Mouse (Mus musculus) hindbrain, embryonic 16.5 days (tissue): ENCODE measurements around the gene Krtap29-1. TPM values are rescaled to one million over a fixed set of nuclear protein-coding genes. Genes with fewer than 3 reads are reported as not detected.

Experiments used
- ATAC-seq: fragments of 200-750 bp; cut with Nextera tagmentation; 2 replicates; pipeline ENCODE4 v1.8.0; 2017; ENCODE audit warnings: moderate TSS enrichment, moderate library complexity
- H3K27ac ChIP-seq: fragments of 300-500 bp; sonication (generic); 2 replicates; pipeline ENCODE4 v1.5.1; 2014; ENCODE audit warnings: low read depth, mild to moderate bottlenecking, control low read depth, low read length, moderate library complexity
- H3K27me3 ChIP-seq: fragments of 300-500 bp; sonication (generic); replicated peaks from 2 replicates; pipeline ENCODE4 v1.6.1; 2014; ENCODE audit warnings: low read length; ENCODE audit not compliant: control insufficient read depth, insufficient read depth
- H3K36me3 ChIP-seq: fragments of 300-500 bp; sonication (generic); 2 replicates; pipeline ENCODE4 v1.6.1; 2014; ENCODE audit warnings: mild to moderate bottlenecking, low read length, moderate library complexity, mixed read lengths; ENCODE audit not compliant: control insufficient read depth, insufficient read depth
- H3K4me1 ChIP-seq: fragments of 300-500 bp; sonication (generic); 2 replicates; pipeline ENCODE4 v1.6.1; 2014; ENCODE audit warnings: low read depth, low read length; ENCODE audit not compliant: control insufficient read depth, insufficient read depth
- H3K4me2 ChIP-seq: fragments of 300-500 bp; sonication (generic); 2 replicates; pipeline ENCODE4 v1.6.1; 2014; ENCODE audit warnings: mild to moderate bottlenecking, low read length, control low read depth, moderate library complexity
- H3K4me3 ChIP-seq: fragments of 300-500 bp; sonication (generic); 2 replicates; pipeline ENCODE4 v1.5.1; 2014; ENCODE audit warnings: mild to moderate bottlenecking, low read length, control low read depth, moderate library complexity
- H3K9ac ChIP-seq: fragments of 300-500 bp; sonication (generic); 2 replicates; pipeline ENCODE4 v1.6.1; 2014; ENCODE audit warnings: low read depth, mild to moderate bottlenecking, control low read depth, low read length, moderate library complexity
- H3K9me3 ChIP-seq: fragments of 300-500 bp; sonication (generic); 2 replicates; pipeline ENCODE4 v1.6.1; 2014; ENCODE audit warnings: mild to moderate bottlenecking, low read length, moderate library complexity; ENCODE audit not compliant: control insufficient read depth
- WGBS: fragments of 180-500 bp; shearing (Covaris S2); extraction: QIAGEN DNeasy Blood & Tissue Kit; methylation state at CpG from one replicate; pipeline ENCODE4 v1.1.7; 2014; 5-methylcytosine and 5-hydroxymethylcytosine counted together
- polyA plus RNA-seq: library from polyadenylated mRNA; unstranded; fragments of >200 nt; fragmentation: Nextera tagmentation; extraction: Ambion mirVana; gene quantifications from 2 replicates; pipeline ENCODE4 v1.2.1, GENCODE M21; 2015

Gene Krtap29-1
- polyA plus RNA-seq, 1 experiment from 2014 or later: not detected

- Histone ChIP-seq H3K9me3 (no peaks in the 10 kb centered on the region), H3K9ac (no peak overlapping the region), H3K4me2 (no peak overlapping the region), H3K27ac (no peak overlapping the region), H3K36me3 (no peaks in the 10 kb centered on the region), H3K4me3 (no peak overlapping the region), H3K27me3 (0 out of 2 replicates have a peak, but pooled peaks cover 2% of the 10 kb centered on the region), H3K4me1 (peaks cover 6% of the 10 kb centered on the region; the same call in 1 of the 2 replicates)
- WGBS: 85% methylated on average over 1 of the region's 1 CpGs
- ATAC-seq: no peak
Measured at GRCm38 (mm10) chr11:99983442-99983841, 4.6 kb upstream of the Krtap29-1 start.

- 92% methylated on average over 9 of the region's 9 CpGs for WGBS
- Histone ChIP-seq H3K4me2 (no peak overlapping the region), H3K36me3 (no peaks in the 10 kb centered on the region), H3K9ac (no peak overlapping the region), H3K27me3 (0 out of 2 replicates have a peak, but pooled peaks cover 2% of the 10 kb centered on the region), H3K27ac (no peak overlapping the region), H3K4me3 (no peak overlapping the region), H3K4me1 (peaks cover 6% of the 10 kb centered on the region; the same call in 1 of the 2 replicates), H3K9me3 (no peaks in the 10 kb centered on the region)
- no peak for ATAC-seq
Measured at GRCm38 (mm10) chr11:99982731-99983130, 3.9 kb upstream of the Krtap29-1 start.

- Histone ChIP-seq H3K9ac (no peak overlapping the region), H3K27ac (no peak overlapping the region), H3K27me3 (no peaks in the 10 kb centered on the region), H3K9me3 (no peaks in the 10 kb centered on the region), H3K36me3 (no peaks in the 10 kb centered on the region), H3K4me2 (no peak overlapping the region), H3K4me1 (no peaks in the 10 kb centered on the region), H3K4me3 (no peak overlapping the region)
- ATAC-seq: no peak
- 84% methylated on average over 2 of the region's 2 CpGs for WGBS
Measured at GRCm38 (mm10) chr11:99965961-99966360, 12.9 kb downstream of the Krtap29-1 start.

GRCm38 (mm10) chr11:99964213-99964612 lies 14.6 kb downstream of the Krtap29-1 start:
- Histone ChIP-seq H3K9ac (no peak overlapping the region), H3K4me3 (no peak overlapping the region), H3K4me1 (no peaks in the 10 kb centered on the region), H3K9me3 (no peaks in the 10 kb centered on the region), H3K36me3 (no peaks in the 10 kb centered on the region), H3K4me2 (no peak overlapping the region), H3K27ac (no peak overlapping the region), H3K27me3 (no peaks in the 10 kb centered on the region)
- no peak for ATAC-seq
- WGBS: 53% methylated on average over 6 of the region's 6 CpGs

- Histone ChIP-seq H3K4me2 (no peak within 1 kb of the TSS), H3K36me3 (no peaks in the 10 kb centered on the region), H3K9me3 (no peaks in the 10 kb centered on the region), H3K4me3 (no peak within 1 kb of the TSS), H3K27me3 (no peaks in the 10 kb centered on the region), H3K9ac (no peak within 1 kb of the TSS), H3K27ac (no peak within 1 kb of the TSS), H3K4me1 (no peaks in the 10 kb centered on the region)
- no peak for ATAC-seq
- 96% methylated on average over 2 of the region's 2 CpGs for whole genome bisulfite sequencing
Measured at GRCm38 (mm10) chr11:99948175-99948574, 30.7 kb downstream of the Krtap29-1 start, which contains the start of gene Krtap9-5. TSS of gene Krtap9-5 (plus strand) at chr11:99948475.

GRCm38 (mm10) chr11:99937751-99938264 lies 41.0 kb downstream of the Krtap29-1 start:
- Histone ChIP-seq H3K27me3 (no peaks in the 10 kb centered on the region), H3K9me3 (no peaks in the 10 kb centered on the region), H3K27ac (no peak overlapping the region), H3K36me3 (no peaks in the 10 kb centered on the region), H3K4me1 (no peaks in the 10 kb centered on the region), H3K4me2 (no peak overlapping the region), H3K9ac (no peak overlapping the region), H3K4me3 (no peak overlapping the region)
- 88% methylated on average over 9 of the region's 9 CpGs for WGBS
- no peak for ATAC-seq

- no peak within 1 kb of the TSS for H3K4me3 ChIP-seq
- ATAC-seq: no peak
- no peaks in the 10 kb centered on the region for H3K36me3 ChIP-seq
- no peak within 1 kb of the TSS for H3K27ac ChIP-seq
- no peaks in the 10 kb centered on the region for H3K9me3 ChIP-seq
- no peaks in the 10 kb centered on the region for H3K27me3 ChIP-seq
- no peak within 1 kb of the TSS for H3K9ac ChIP-seq
- no peak within 1 kb of the TSS for H3K4me2 ChIP-seq
- WGBS: 95% methylated on average over 1 of the region's 1 CpGs
- no peaks in the 10 kb centered on the region for H3K4me1 ChIP-seq
Measured at GRCm38 (mm10) chr11:99935991-99936390, 42.9 kb downstream of the Krtap29-1 start, which contains the start of gene Krtap31-2. TSS of gene Krtap31-2 (plus strand) at chr11:99936291.

Other genes starting within 250 kb of the Krtap29-1 start
- not detected in 2 replicates for gene Gm14180, start 244.8 kb downstream of the Krtap29-1 start, polyA plus RNA-seq
- not detected in 2 replicates for gene Gm11595, start 206.1 kb downstream of the Krtap29-1 start, polyA plus RNA-seq
- gene Krtap4-8, start 198.3 kb downstream of the Krtap29-1 start, polyA plus RNA-seq: not detected in 2 replicates
- not detected in 2 replicates for gene Krtap4-9, start 193.9 kb downstream of the Krtap29-1 start, polyA plus RNA-seq
- not detected in 2 replicates for gene Gm11596, start 185.6 kb downstream of the Krtap29-1 start, polyA plus RNA-seq
- not detected in 2 replicates for gene Gm11569, start 180.1 kb downstream of the Krtap29-1 start, polyA plus RNA-seq
- gene Gm11554, start 174.6 kb downstream of the Krtap29-1 start, polyA plus RNA-seq: not detected in 2 replicates
- not detected in 2 replicates for gene Krtap4-13, start 169.2 kb downstream of the Krtap29-1 start, polyA plus RNA-seq
- gene Gm11564, start 163.4 kb downstream of the Krtap29-1 start, polyA plus RNA-seq: not detected in 2 replicates
- not detected in 2 replicates for gene 2300003K06Rik, start 141.0 kb downstream of the Krtap29-1 start, polyA plus RNA-seq
- not detected in 2 replicates for gene Krtap4-16, start 127.4 kb downstream of the Krtap29-1 start, polyA plus RNA-seq
- not detected in 2 replicates for gene Gm11568, start 121.1 kb downstream of the Krtap29-1 start, polyA plus RNA-seq
- gene Gm11559, start 114.6 kb downstream of the Krtap29-1 start, polyA plus RNA-seq: not detected in 2 replicates
- not detected in 2 replicates for gene Krtap9-1, start 105.7 kb downstream of the Krtap29-1 start, polyA plus RNA-seq
- gene Gm11567, start 99.9 kb downstream of the Krtap29-1 start, polyA plus RNA-seq: not detected in 2 replicates
- gene Krtap31-1, start 71.1 kb downstream of the Krtap29-1 start, polyA plus RNA-seq: not detected in 2 replicates
- gene Gm11565, start 64.3 kb downstream of the Krtap29-1 start, polyA plus RNA-seq: not detected in 2 replicates
- gene Krtap31-2, start 42.8 kb downstream of the Krtap29-1 start, polyA plus RNA-seq: not detected in 2 replicates
- not detected in 2 replicates for gene Krtap9-5, start 30.6 kb downstream of the Krtap29-1 start, polyA plus RNA-seq
- 0.15 TPM in 1 of 2 replicates, not detected in the other for gene Krtap16-1, start 7.5 kb upstream of the Krtap29-1 start, polyA plus RNA-seq
- gene Krtap17-1, start 14.9 kb upstream of the Krtap29-1 start, polyA plus RNA-seq: 1.1 and 1.7 TPM in 2 replicates
- not detected in 2 replicates for gene Krt33a, start 37.2 kb upstream of the Krtap29-1 start, polyA plus RNA-seq
- 0.12 and 0.13 TPM in 2 replicates for gene Krt33b, start 50.8 kb upstream of the Krtap29-1 start, polyA plus RNA-seq
- gene Krt34, start 62.5 kb upstream of the Krtap29-1 start, polyA plus RNA-seq: not detected in 2 replicates
- not detected in 2 replicates for gene Krt31, start 71.5 kb upstream of the Krtap29-1 start, polyA plus RNA-seq
- not detected in 2 replicates for gene Krt32, start 109.2 kb upstream of the Krtap29-1 start, polyA plus RNA-seq
- not detected in 2 replicates for gene Krt35, start 117.2 kb upstream of the Krtap29-1 start, polyA plus RNA-seq
- gene Krt36, start 126.6 kb upstream of the Krtap29-1 start, polyA plus RNA-seq: not detected in 2 replicates
- gene Krt13, start 142.5 kb upstream of the Krtap29-1 start, polyA plus RNA-seq: 0.09 and 0.26 TPM in 2 replicates
- 0.69 and 1.0 TPM in 2 replicates for gene Krt15, start 156.9 kb upstream of the Krtap29-1 start, polyA plus RNA-seq
- gene Krt19, start 169.6 kb upstream of the Krtap29-1 start, polyA plus RNA-seq: 2.3 and 3.0 TPM in 2 replicates
- 0.08 TPM in 1 of 2 replicates, not detected in the other for gene Krt9, start 214.2 kb upstream of the Krtap29-1 start, polyA plus RNA-seq
- gene Krt14, start 228.5 kb upstream of the Krtap29-1 start, polyA plus RNA-seq: 0.55 TPM in 1 of 2 replicates, not detected in the other